In genomic region chr6:136364430-136365098, GRCm38 (mm10) we compare ENCODE assay signal across 22 mouse cellular contexts. TPM values are rescaled to one million over a fixed set of nuclear protein-coding genes. Genes with fewer than 3 reads are reported as not detected.
A peak's percentile ranks its signal among the peaks of the same experiment; 100 is the strongest.
DNase-seq lines count a peak whose midpoint lies in the region; ATAC-seq and TF ChIP-seq lines count a peak whose summit lies in the region.
"Had no signal": no experiment of that assay in that cellular context is flagged by ENCODE, and none has a peak within 500 bp of the region (broad histone marks: within the 10 kb centered on the region; RNA-seq: fewer than 3 reads in every experiment).

No protein-coding gene starts in this region.

- no peak for TF ChIP-seq CTCF in layer of hippocampus, adult 2 months (conservative IDR thresholded peaks at IDR 0.05)

- no peaks in the 10 kb centered on the region for H3K36me3 ChIP-seq in kidney, embryonic 16.5 days (ENCODE audit: insufficient read depth, low read length)
- H3K36me3 ChIP-seq in embryonic facial prominence, embryonic 10.5 days (replicated peaks) = no peaks in the 10 kb centered on the region
- H3K36me3 ChIP-seq: hindbrain, embryonic 13.5 days had no signal

- H3K4me1 ChIP-seq in kidney, embryonic 16.5 days (ENCODE audit: insufficient read depth, low read length) = no peaks in the 10 kb centered on the region
- H3K4me1 ChIP-seq in embryonic facial prominence, embryonic 10.5 days = no peaks in the 10 kb centered on the region
- H3K4me1 ChIP-seq: hindbrain, embryonic 13.5 days had no signal

- 75% methylated on average over 12 of the region's 12 CpGs for WGBS in kidney, embryonic 16.5 days
- 80% methylated on average over 12 of the region's 12 CpGs for WGBS in embryonic facial prominence, embryonic 10.5 days

- H3K4me3 ChIP-seq in layer of hippocampus, adult 2 months = no peak overlapping the region
- H3K4me3 ChIP-seq in kidney, embryonic 16.5 days (ENCODE audit: low read length) = no peak overlapping the region
- H3K4me3 ChIP-seq in embryonic facial prominence, embryonic 10.5 days = no peak overlapping the region
- H3K4me3 ChIP-seq: hindbrain, embryonic 13.5 days had no signal

- H3K9me3 ChIP-seq in kidney, embryonic 16.5 days (ENCODE audit: low read length) = no peaks in the 10 kb centered on the region
- no peaks in the 10 kb centered on the region for H3K9me3 ChIP-seq in embryonic facial prominence, embryonic 10.5 days
- H3K9me3 ChIP-seq: hindbrain, embryonic 13.5 days had no signal

- H3K4me2 ChIP-seq in kidney, embryonic 16.5 days (replicated peaks; ENCODE audit: low read depth, low read length) = no peak overlapping the region
- H3K4me2 ChIP-seq: hindbrain, embryonic 13.5 days had no signal

- no peak overlapping the region for H3K9ac ChIP-seq in kidney, embryonic 16.5 days (replicated peaks; ENCODE audit: low read length)
- H3K9ac ChIP-seq: hindbrain, embryonic 13.5 days; liver, postnatal 0 days had no signal

- no peak for ATAC-seq in kidney, embryonic 16.5 days (ENCODE audit: low FRiP score, low TSS enrichment)
- ATAC-seq: intestine, embryonic 16.5 days; liver, postnatal 0 days had no signal

- H3K27ac ChIP-seq in layer of hippocampus, adult 2 months = peak overlapping the region; percentile 79
- no peak overlapping the region for H3K27ac ChIP-seq in kidney, embryonic 16.5 days (ENCODE audit: low read length)
- no peak overlapping the region for H3K27ac ChIP-seq in embryonic facial prominence, embryonic 10.5 days (replicated peaks)
- H3K27ac ChIP-seq: hindbrain, embryonic 13.5 days; kidney, postnatal 0 days had no signal

- DNase-seq in layer of hippocampus, adult 2 months (ENCODE audit: low spot score in 2 of 2) = peak in 1 of 2 experiments; percentile 25
- no peak for DNase-seq in layer of hippocampus, adult 8-10 months (ENCODE audit: low spot score in 2 of 2)
- peak; percentile 75 for DNase-seq in brain, adult 2 months (ENCODE audit: low read depth, low spot score)
- DNase-seq in frontal cortex, adult 2 months (ENCODE audit: extremely low spot score in 1 of 2, low spot score in 1 of 2) = peak; percentile 64 to 65
- peak; percentile 63 for DNase-seq in right cerebral cortex, adult 18-20 months
- no peak for DNase-seq in thymus, postnatal 4 days
- DNase-seq in embryonic facial prominence, embryonic 10.5 days (ENCODE audit: low spot score) = no peak
- DNase-seq: adrenal gland, postnatal 10 days; cerebellum, postnatal 25 days; gastrocnemius, postnatal 25 days; heart, postnatal 10 days; liver, postnatal 0 days; lung, postnatal 36 days had no signal

- no peaks in the 10 kb centered on the region for H3K27me3 ChIP-seq in kidney, embryonic 16.5 days (ENCODE audit: insufficient read depth, low read length)
- no peaks in the 10 kb centered on the region for H3K27me3 ChIP-seq in embryonic facial prominence, embryonic 10.5 days (replicated peaks; ENCODE audit: low read depth, poor library complexity, severe bottlenecking)
- H3K27me3 ChIP-seq: hindbrain, embryonic 13.5 days had no signal

RNA-seq across cellular contexts. Expression of gene Gm8994, which starts 37.2 kb away (rescaled TPM):
- not detected for total RNA-seq in layer of hippocampus, adult 2 months (2021)
- total RNA-seq in layer of hippocampus, adult 8-10 months (2022) = not detected
- not detected in 2 replicates for polyA plus RNA-seq in frontal cortex, adult 2 months (2012; rRNA removed)
- not detected in 2 replicates for polyA plus RNA-seq in kidney, embryonic 16.5 days (2015; fragmentation: Nextera tagmentation; extraction: Ambion mirVana)
- polyA plus RNA-seq in embryonic facial prominence, embryonic 10.5 days (2016; fragmentation: Nextera tagmentation; extraction: Ambion mirVana) = not detected in 2 replicates
- total RNA-seq: adrenal gland, postnatal 10 days; gastrocnemius, postnatal 25 days; heart, postnatal 10 days; layer of hippocampus, postnatal 14 days; neutrophil, adult 5-6 weeks had no signal
- polyA plus RNA-seq: embryonic facial prominence, embryonic 11.5 days; hindbrain, embryonic 13.5 days; intestine, embryonic 16.5 days; kidney, postnatal 0 days; liver, postnatal 0 days; thymus, postnatal 0 days had no signal

RNA-seq across cellular contexts. Expression of gene E330021D16Rik, which starts 50.8 kb away (rescaled TPM):
- not detected for total RNA-seq in layer of hippocampus, adult 2 months (2021)
- not detected for total RNA-seq in layer of hippocampus, adult 8-10 months (2022)
- polyA plus RNA-seq in frontal cortex, adult 2 months (2012; rRNA removed) = not detected in 2 replicates
- 2.9 and 3.0 TPM in 2 replicates for polyA plus RNA-seq in kidney, embryonic 16.5 days (2015; fragmentation: Nextera tagmentation; extraction: Ambion mirVana)
- 0.15 TPM in 1 of 2 replicates, not detected in the other for polyA plus RNA-seq in embryonic facial prominence, embryonic 10.5 days (2016; fragmentation: Nextera tagmentation; extraction: Ambion mirVana)
- total RNA-seq: adrenal gland, postnatal 10 days; gastrocnemius, postnatal 25 days; heart, postnatal 10 days; layer of hippocampus, postnatal 14 days; neutrophil, adult 5-6 weeks had no signal
- polyA plus RNA-seq: C2C12; hindbrain, embryonic 13.5 days; intestine, embryonic 16.5 days had no signal

Comparison
In these comparisons a context has a peak if more than half of its experiments do, and no peak if none do; other contexts are left out.
1. DNase-seq: peak in brain, adult 2 months (single experiment), frontal cortex, adult 2 months (2 of 2) and right cerebral cortex, adult 18-20 months (single experiment); none in layer of hippocampus, adult 8-10 months (0 of 2), thymus, postnatal 4 days (single experiment) and embryonic facial prominence, embryonic 10.5 days (single experiment).